In genomic region chr4:106942491-106942890, GRCm38 (mm10) we compare ENCODE assay signal across 14 mouse cellular contexts.
"Had no signal": no experiment of that assay in that cellular context is flagged by ENCODE, and none has a peak within 500 bp of the region (broad histone marks: within the 10 kb centered on the region; RNA-seq: fewer than 3 reads in every experiment).

No protein-coding gene starts in this region.

- DNase-seq: kidney, adult 2 months; kidney, postnatal 14 days; liver; liver, embryonic 13.5 days; liver, postnatal 0 days; right cerebral cortex, postnatal 14 days; thymus, adult 18-20 months; thymus, postnatal 14 days had no signal

- H3K4me2 ChIP-seq: kidney, embryonic 15.5 days; liver, embryonic 13.5 days; midbrain, embryonic 11.5 days had no signal

- H3K9me3 ChIP-seq: kidney, embryonic 15.5 days; liver, embryonic 13.5 days; megakaryocyte, embryonic 14.5 days had no signal

- ATAC-seq: intestine, embryonic 16.5 days; liver, postnatal 0 days had no signal

- H3K27ac ChIP-seq: kidney, embryonic 15.5 days; left cerebral cortex, adult 2 months; liver, embryonic 13.5 days; macrophage had no signal

- H3K9ac ChIP-seq: kidney, embryonic 15.5 days; liver, embryonic 13.5 days; liver, postnatal 0 days had no signal

- H3K27me3 ChIP-seq: kidney, embryonic 15.5 days; liver, embryonic 13.5 days; megakaryocyte, embryonic 14.5 days had no signal

- H3K4me3 ChIP-seq: kidney, embryonic 15.5 days; left cerebral cortex, adult 2 months; liver, embryonic 13.5 days; megakaryocyte, embryonic 14.5 days had no signal
